Mouse (Mus musculus) heart, postnatal 4 days (tissue): Measurements from ENCODE around the gene Kcnq5. TPM values are rescaled to one million over a fixed set of nuclear protein-coding genes. Genes with fewer than 3 reads are reported as not detected.
A peak's percentile ranks its signal among the peaks of the same experiment; 100 is the strongest.
"Not testable (repeated sequence)": the region's sequence is repeated elsewhere in the genome, so short reads cannot be mapped to it uniquely, and the experiment has no call there.

Source experiments
- DNase-seq: peaks from one replicate; pipeline ENCODE4 v3.0.0; 2021
- total RNA-seq, 2 experiments: library from RNA; stranded (reverse); gene quantifications; 2 replicates each; pipeline ENCODE4 v1.2.3; 2021

Gene Kcnq5
- total RNA-seq, 2 experiments from 2014 or later: 10.1 to 12.5 TPM

- no peak for DNase-seq
Observed at GRCm38 (mm10) chr1:21634013-21634412, 327.7 kb downstream of the Kcnq5 start.

GRCm38 (mm10) chr1:21622455-21622854 is 339.3 kb downstream of the Kcnq5 start:
- DNase-seq: no peak

GRCm38 (mm10) chr1:21622039-21622438 is 339.7 kb downstream of the Kcnq5 start:
- no peak for DNase-seq

GRCm38 (mm10) chr1:21618712-21619111 is 343.0 kb downstream of the Kcnq5 start:
- DNase-seq: no peak

- no peak for DNase-seq
Observed at GRCm38 (mm10) chr1:21616666-21617065, 345.1 kb downstream of the Kcnq5 start.

- peak; percentile 40 for DNase-seq
Observed at GRCm38 (mm10) chr1:21613933-21614332, 347.8 kb downstream of the Kcnq5 start.

GRCm38 (mm10) chr1:21604003-21604402 is 357.7 kb downstream of the Kcnq5 start:
- no peak for DNase-seq

GRCm38 (mm10) chr1:21602567-21602966 is 359.2 kb downstream of the Kcnq5 start:
- no peak for DNase-seq

GRCm38 (mm10) chr1:21600606-21601005 is 361.1 kb downstream of the Kcnq5 start:
- no peak for DNase-seq

GRCm38 (mm10) chr1:21593872-21594271 is 367.9 kb downstream of the Kcnq5 start:
- no peak for DNase-seq

GRCm38 (mm10) chr1:21567397-21567796 is 394.3 kb downstream of the Kcnq5 start:
- DNase-seq: not testable (repeated sequence)

- DNase-seq: no peak
Observed at GRCm38 (mm10) chr1:21554630-21555029, 407.1 kb downstream of the Kcnq5 start.

- DNase-seq: no peak
Observed at GRCm38 (mm10) chr1:21552715-21553114, 409.0 kb downstream of the Kcnq5 start.

- no peak for DNase-seq
Observed at GRCm38 (mm10) chr1:21543909-21544308, 417.8 kb downstream of the Kcnq5 start.

- DNase-seq: no peak
Observed at GRCm38 (mm10) chr1:21539486-21539885, 422.3 kb downstream of the Kcnq5 start.

- no peak for DNase-seq
Observed at GRCm38 (mm10) chr1:21530823-21531222, 430.9 kb downstream of the Kcnq5 start.

GRCm38 (mm10) chr1:21521995-21522394 is 439.7 kb downstream of the Kcnq5 start:
- DNase-seq: no peak

GRCm38 (mm10) chr1:21521475-21521874 is 440.3 kb downstream of the Kcnq5 start:
- DNase-seq: no peak

GRCm38 (mm10) chr1:21520116-21520645 is 441.6 kb downstream of the Kcnq5 start:
- DNase-seq: no peak

GRCm38 (mm10) chr1:21506665-21507064 is 455.1 kb downstream of the Kcnq5 start:
- no peak for DNase-seq

- no peak for DNase-seq
Observed at GRCm38 (mm10) chr1:21499815-21500534, 461.8 kb downstream of the Kcnq5 start.

- DNase-seq: no peak
Observed at GRCm38 (mm10) chr1:21496307-21496706, 465.4 kb downstream of the Kcnq5 start.

- no peak for DNase-seq
Observed at GRCm38 (mm10) chr1:21488645-21489044, 473.1 kb downstream of the Kcnq5 start.

- DNase-seq: no peak
Observed at GRCm38 (mm10) chr1:21486266-21486665, 475.5 kb downstream of the Kcnq5 start.
